Mouse (Mus musculus) heart, postnatal 4 days (tissue): ENCODE measurements around the gene Smad3. TPM values are rescaled to one million over a fixed set of nuclear protein-coding genes. Genes with fewer than 3 reads are reported as not detected.
A peak's percentile ranks its signal among the peaks of the same experiment; 100 is the strongest.

Experiments
- DNase-seq: peaks from one replicate; pipeline ENCODE4 v3.0.0; 2021
- total RNA-seq, 2 experiments: library from RNA; stranded (reverse); gene quantifications; 2 replicates each; pipeline ENCODE4 v1.2.3; 2021

The Smad3 gene
- total RNA-seq, 2 experiments from 2014 or later = 20.7 to 20.9 TPM

DNA sequence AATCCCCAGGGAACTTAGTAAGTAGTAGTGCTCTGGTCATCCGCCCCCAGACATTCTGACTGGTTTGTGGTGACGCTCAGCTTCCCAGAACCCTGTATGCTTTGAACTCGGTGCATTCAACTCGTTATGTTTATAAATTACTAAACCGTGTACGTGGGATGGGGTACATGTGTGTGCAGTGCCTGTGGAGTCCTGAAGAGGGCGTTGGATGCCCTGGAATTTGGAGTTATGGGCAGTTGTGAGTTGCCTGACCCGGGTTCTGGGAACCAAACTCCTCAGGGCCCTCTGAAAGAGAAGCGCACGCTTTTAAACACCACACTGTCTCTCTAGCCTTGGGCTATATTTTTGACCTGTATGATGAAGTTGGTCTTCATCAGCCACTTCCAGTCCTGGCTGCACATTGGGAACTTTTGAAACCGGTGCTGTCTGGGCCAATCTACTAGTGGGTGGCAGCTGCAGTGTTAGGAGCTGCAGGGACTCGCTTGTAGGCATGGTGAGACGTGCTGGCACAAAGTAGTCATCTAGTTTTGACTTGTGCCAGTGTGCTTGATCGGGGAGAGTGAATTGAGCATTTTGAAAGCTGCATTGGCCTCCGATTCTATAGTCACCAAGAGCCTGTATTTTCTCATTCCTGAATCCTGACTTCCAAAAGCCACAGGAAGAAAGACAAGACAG, 133.8 kb downstream of the Smad3 start:
- no peak for DNase-seq

DNA sequence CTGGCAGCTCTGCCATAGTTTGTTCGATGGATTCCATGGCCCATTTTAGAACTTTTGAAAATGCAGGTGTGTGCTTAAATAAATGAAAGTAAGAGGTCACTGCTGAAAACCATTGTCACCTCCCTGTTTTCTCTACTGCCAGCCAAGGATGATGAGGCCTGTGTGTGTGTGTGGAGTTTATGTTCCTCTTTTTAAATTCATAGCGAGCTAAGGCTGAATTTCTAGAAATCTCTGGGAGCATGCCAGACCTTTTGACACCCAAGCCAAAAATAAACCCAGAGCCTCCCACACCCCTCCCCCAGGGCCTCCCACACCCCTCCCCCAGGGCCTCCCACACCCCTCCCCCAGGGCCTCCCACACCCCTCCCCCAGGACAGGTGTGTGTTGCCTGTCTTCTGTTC, 139.8 kb downstream of the Smad3 start:
- no peak for DNase-seq

DNA sequence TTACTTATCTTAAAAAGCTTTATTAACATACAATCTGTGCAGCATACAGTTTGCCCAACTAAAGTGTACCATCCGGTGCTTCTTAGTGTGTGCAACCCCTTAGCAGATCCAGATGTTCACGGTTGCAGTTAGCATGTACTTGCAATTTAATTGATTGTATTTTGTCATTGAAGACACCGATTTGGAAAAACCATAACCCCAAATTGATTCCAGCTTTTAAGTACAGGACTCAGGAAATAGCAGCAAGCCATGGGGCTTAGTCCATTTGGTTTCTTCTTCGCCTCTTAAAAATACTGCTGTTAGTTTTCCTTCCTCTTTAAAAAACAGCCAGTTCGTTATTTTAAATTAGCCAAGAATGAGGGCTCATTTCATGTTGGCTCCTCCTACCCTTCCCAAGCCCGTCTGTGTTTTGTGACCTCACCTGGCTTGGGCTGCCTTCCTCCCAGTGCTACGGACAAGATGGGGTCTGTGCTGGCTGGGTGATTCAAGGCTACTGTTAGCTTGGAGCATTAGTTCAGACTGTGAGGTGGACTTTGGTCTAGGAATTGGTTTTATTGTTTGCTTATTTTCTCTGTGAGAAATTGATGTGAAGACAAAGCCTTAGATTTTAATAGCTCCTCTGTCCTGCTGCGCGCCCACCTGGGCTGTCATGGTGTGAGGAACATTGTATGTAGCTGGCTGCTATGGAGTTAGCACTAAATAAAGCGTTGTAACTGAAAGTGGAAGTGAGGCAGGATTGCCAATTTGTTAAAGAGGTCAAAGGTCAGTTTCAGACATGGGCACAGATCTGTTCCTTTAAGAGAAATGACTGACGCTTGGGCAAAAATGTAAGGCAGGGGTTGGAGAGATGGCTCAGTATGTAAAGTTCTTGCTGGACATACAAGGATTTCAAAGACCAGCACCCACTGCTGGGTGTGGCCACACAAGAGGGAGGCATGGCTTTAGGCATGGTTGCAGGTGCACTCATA, 143.5 kb downstream of the Smad3 start:
- no peak for DNase-seq

DNA sequence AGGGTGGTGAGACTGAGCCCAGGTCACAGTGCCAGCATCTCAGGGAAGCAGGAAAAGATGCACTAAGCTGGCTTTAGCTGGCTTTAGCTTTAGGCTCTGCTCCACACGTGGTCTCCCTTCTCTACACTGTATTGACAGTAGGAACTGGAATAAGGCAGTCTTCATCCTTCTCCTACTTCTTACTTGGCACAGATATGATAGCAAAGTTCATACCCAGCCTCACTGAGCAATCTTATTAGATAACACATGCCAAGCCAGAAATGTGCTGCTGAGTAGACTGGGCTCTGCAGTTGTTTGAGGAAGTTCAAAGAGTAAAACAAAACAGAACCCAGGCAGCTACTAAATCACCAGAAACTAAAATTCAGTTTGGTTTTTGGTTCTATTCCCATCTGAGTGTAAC, 144.2 kb downstream of the Smad3 start:
- DNase-seq = no peak

DNA sequence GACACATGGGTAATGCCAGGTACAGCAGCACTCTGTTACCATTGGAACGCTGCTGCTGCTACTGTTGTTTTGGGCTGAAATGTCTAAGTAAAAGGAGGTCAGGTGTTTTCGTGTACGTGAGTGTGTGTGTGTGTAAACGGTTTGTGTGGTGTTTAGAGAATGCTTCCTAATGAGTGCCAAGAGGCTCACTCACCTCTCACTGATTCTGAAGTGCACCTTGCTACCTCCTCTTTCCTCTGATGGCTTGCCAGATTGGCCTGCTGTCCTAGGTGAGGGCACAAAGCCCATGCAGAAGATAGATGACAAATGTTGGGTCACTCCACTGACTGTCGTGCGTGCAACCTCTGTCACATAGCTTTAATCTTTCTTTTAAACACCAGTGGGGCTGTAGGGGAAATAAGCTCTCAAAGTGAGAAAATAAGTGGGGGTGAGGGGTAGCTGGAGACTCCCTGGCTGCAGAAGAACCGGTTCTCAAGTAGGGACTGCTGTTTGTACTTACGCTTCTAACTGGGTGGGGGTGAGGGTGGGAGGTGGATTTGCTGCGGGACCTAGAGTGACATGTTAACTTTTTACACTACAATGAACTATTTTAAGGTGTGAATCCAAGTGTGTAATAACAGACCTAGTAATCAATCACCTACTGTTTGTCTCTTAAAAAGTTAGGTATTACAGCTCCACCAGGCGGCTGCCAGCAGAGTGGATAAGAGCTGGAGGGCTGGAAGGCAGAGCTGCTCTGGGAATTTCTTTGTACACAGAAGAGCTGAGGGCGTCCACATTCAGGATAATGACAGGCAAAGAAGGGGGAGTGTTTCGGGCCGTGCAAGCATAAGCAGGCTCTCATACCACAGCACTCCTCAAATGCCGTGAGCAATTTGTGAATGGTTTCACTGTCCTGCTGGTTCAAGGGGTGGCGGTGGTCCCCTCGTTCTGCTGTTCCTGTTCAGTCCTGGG, 145.0 kb downstream of the Smad3 start:
- DNase-seq = peak; percentile 29

DNA sequence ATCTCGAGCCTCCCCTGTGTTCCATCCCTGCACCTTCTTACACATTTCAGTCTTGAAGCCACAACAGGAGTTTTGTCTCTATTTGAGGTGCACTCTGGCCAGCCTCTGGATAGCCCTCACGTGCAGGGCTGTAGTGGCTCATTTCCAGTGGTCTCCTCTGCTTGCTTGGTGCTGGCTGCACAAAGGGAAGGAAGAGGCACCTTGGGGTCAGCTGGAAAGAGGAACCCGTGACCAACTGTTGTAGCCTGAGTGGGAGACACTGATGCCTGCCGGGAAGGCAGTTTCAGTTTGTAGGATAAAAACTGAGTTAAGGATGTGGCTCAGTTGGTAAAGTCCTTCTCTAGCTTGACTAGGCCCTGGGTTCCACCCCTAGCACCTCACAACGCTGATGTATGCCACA, 145.8 kb downstream of the Smad3 start:
- no peak for DNase-seq

DNA sequence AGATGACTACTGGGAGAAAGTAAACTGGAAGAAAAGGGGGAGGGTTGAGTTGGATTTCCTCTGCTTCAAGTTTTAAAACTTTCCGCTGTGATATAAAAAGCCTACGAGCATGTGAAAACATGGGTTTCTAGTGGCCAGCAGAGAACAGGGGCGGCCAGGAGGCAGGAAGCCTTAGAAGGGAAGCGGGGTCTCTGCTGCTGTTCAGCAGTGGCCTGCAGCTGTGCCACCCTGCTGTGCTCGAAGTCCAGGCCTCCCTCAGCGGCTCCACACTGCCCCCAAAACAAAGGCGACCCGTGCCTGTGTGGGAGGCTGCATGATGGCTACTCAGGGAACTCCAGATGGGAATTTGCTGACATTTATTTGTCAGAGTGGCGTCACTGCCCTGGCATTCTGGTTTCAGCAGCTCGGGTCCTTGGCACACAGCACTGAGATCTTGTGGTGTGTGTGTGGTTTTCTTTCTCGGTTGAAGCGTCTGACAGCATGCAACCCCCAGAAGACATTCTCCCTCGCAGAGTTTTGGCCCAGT, 146.9 kb downstream of the Smad3 start:
- peak; percentile 63 for DNase-seq

DNA sequence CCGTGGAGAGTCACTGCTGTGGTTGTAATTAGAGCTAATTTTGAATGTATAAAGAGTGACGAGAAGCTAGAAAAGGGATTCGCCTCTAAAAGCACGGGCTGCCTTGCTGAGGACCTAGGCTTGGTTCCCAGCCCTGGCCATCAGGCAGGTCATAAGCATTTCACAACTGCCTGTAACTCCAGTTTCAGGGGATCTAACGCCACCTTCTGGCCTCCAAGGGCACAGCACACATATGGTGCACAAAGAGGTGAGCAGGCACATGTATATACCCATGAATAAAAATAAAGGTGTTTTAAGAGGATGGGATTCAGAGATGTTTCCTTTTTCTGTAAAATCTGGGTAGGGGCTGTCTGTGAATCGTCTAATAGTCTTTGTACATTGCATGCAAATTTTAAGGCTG, 147.6 kb downstream of the Smad3 start:
- DNase-seq = no peak

DNA sequence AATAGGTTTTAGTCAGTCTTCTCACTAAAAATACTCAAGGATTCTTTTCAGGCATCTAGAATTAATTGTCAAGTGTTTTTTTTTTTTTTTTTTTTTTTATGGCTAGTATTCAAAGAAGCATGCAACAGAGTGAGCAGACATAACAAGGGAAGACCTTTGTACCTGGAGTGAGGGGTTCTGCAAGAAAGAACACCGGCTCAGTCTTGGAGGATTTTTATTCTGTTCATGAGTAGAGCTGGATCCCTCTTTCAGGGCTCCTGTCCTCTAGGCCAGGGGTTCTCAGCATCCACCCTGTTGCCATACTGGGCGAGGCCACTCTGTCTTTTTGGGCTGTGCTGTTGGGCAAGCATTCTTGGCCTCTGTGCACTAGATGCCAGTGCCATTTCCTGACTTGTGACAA, 148.0 kb downstream of the Smad3 start:
- DNase-seq = no peak

DNA sequence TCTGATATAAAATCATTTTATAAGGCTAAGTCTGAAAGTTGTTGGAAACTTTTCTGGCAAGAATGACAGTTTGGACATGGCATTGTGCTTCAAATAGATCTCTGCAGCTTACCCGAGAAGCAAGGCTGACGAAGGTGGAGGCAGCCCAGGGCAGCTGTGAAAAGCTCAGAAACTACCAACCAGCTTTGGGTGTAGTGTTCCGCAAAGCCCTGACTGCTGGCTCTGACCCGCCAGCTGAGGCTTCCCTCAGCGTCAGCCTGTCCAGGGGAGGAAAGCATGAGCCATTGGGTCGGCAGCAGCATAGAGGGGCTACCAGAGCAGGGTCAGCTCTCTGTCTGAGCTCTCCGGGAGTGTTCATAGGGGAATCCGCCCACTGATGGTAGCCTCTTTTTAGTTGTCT, 148.5 kb downstream of the Smad3 start:
- DNase-seq = no peak

DNA sequence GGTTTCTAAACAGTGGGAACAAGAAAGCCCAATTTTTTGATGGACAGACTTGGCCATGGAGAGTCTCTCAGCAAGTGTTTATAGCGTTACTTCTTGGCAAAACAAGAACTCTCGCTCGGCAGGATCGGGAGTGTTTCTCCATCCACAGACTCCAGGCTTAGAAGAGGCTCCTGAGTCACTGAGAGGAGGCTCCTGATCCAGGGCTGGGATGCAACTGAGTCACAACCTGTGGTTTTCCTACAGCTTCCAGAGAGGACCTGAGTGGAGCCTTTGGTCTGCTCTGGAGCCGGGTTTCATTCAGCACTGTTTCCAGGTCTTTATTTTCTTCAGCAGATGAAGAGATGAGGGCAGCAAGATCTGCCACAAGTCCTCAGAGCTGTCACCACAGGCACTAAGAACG, 149.8 kb downstream of the Smad3 start:
- no peak for DNase-seq

DNA sequence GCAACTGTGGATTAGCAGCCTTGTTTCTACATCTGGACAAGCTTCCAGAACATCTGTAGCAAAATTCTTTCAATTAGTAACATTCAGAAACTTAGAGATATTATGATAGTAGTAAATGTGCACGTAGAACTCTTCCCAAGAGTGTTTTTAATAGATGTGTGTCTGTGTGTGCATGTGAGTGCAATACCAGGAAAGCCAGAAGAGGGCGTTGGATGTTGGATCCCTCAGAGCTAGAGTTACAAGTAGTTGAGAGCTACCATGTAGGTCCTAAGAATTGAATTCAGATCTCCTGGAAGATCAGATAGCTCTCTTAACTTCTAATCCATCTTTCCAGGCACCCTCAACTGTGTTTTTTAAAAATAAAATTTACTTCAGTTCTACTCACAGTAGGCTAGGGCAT, 151.2 kb downstream of the Smad3 start:
- DNase-seq = peak; percentile 16

DNA sequence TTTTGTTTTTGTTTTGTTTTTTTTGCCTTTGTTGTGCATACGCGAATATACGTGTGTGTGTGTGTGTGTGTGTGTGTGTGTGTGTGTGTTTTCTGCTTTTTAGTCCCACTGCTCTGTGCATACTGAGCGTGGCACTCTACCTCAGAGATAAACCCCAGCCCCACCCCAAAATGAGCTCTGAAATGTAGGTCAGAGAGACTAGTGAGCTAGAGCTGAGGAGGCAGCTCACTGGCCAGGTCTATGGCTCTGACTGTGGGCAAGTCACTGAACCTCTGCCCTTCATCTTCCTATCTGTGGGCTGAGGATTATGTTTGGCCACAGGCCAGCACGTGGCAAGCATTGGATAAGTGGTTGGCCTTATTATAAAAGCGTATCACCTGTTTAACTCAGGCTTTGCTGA, 153.9 kb downstream of the Smad3 start:
- DNase-seq = peak; percentile 35

DNA sequence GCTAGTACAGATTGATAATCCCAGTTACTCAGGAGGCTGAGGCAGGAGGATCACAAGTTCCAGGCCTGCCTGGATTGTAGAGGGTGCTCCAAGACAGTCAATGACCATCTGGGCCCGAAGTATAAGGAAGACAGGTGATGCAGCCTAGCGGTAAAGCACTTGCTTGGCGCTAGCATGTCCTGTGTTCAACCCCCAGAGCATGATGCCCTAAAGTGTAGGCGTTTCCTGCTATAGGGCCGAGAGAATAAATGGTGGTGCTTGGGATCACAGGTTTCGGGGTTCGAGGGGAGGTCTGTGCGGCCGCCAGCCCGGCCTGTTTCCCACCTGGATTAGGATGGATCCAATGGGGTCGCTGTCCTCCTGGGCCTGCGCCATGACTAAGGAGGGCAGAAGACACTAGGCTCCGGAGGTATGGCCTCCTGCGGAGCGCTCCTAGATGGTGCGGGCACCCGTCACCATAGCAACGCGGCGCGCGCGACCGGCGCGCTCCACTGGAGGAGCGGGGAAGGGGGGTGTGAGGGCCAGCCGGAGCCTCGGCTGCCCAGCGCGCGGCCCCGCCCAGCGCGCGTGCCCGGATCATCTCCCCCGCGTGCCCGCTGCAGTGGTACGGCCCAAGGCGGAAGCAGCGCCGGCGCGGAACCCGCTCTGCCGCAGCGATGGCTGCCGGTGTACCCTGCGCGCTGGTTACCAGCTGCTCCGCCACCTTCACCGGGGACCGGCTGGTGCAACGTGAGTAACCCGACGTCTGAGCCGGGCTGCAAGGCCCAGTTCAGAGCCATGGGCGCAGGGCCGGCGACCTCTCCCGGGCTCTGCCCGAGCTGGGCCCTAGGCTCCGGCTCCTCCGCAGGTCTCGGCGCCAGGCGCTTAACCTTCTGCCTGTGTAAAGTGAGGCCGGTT, 155.5 kb downstream of the Smad3 start, which contains the start of the genes Iqch and Aagab:
Iqch (minus strand) TSS at position 451 of the 897 bp plus-strand sequence.
Aagab (plus strand) TSS at position 618 of the 897 bp plus-strand sequence.
- DNase-seq = peak; percentile 97

Other genes starting within 250 kb of the Smad3 start
- gene Iqch, start 155.5 kb downstream of the Smad3 start, total RNA-seq = not detected
- gene Aagab, start 155.3 kb downstream of the Smad3 start, total RNA-seq = 10 to 100 TPM; 18.7 to 22.7 TPM